Comparison of ENCODE assay signal across 10 mouse cellular contexts in genomic region chrX:143448636-143449346, GRCm38 (mm10). TPM values are rescaled to one million over a fixed set of nuclear protein-coding genes. Genes with fewer than 3 reads are reported as not detected.
DNase-seq lines count a peak whose midpoint lies in the region; ATAC-seq and TF ChIP-seq lines count a peak whose summit lies in the region.
"Had no signal": no experiment of that assay in that cellular context is flagged by ENCODE, and none has a peak within 500 bp of the region (broad histone marks: within the 10 kb centered on the region; RNA-seq: fewer than 3 reads in every experiment).

No protein-coding gene starts in this region.

- DNase-seq in heart, postnatal 0 days (ENCODE audit: low spot score) = no peak
- DNase-seq in heart, adult 11 months = no peak
- DNase-seq in liver, embryonic 14.5 days (ENCODE audit: low read depth in 3 of 3, low spot score in 3 of 3) = no peak
- DNase-seq in ZHBTc4 (ENCODE audit: low read depth, low spot score) = peak; percentile 6
- DNase-seq in lung, postnatal 14 days = peak; percentile 5
- DNase-seq in adrenal gland, adult 18-20 months (ENCODE audit: low spot score in 2 of 2) = no peak
- no peak for DNase-seq in forebrain, embryonic 10.5 days (ENCODE audit: extremely low spot score, low spot score)

- no peak for ATAC-seq in heart, postnatal 0 days (ENCODE audit: insufficient read depth, low read depth)
- no peak for ATAC-seq in liver, embryonic 14.5 days (ENCODE audit: insufficient read depth)
- no peak for ATAC-seq in liver, embryonic 12.5 days

- no peak overlapping the region for H3K4me2 ChIP-seq in heart, postnatal 0 days (ENCODE audit: low read depth, low read length)
- H3K4me2 ChIP-seq in liver, embryonic 14.5 days (ENCODE audit: low read depth) = no peak overlapping the region
- H3K4me2 ChIP-seq in liver, embryonic 12.5 days = no peak overlapping the region
- H3K4me2 ChIP-seq: embryonic facial prominence, embryonic 13.5 days; midbrain, embryonic 12.5 days had no signal

- 42% methylated on average over 7 of the region's 7 CpGs for WGBS in heart, postnatal 0 days
- 35% methylated on average over 7 of the region's 7 CpGs for WGBS in liver, embryonic 14.5 days (ENCODE audit: insufficient replicate concordance)
- WGBS in liver, embryonic 12.5 days (ENCODE audit: insufficient replicate concordance) = 38% methylated on average over 7 of the region's 7 CpGs
- WGBS in forebrain, embryonic 10.5 days = 58% methylated on average over 7 of the region's 7 CpGs

- no peak overlapping the region for H3K4me3 ChIP-seq in heart, postnatal 0 days (ENCODE audit: low read depth, low read length)
- no peak overlapping the region for H3K4me3 ChIP-seq in liver, embryonic 14.5 days (ENCODE audit: insufficient read depth in 1 of 2, low read depth in 2 of 2, low read length in 2 of 2)
- H3K4me3 ChIP-seq in liver, embryonic 12.5 days = no peak overlapping the region
- H3K4me3 ChIP-seq in forebrain, embryonic 10.5 days = no peak overlapping the region
- H3K4me3 ChIP-seq: embryonic facial prominence, embryonic 13.5 days; midbrain, embryonic 12.5 days had no signal

- no peak overlapping the region for H3K9ac ChIP-seq in heart, postnatal 0 days (replicated peaks; ENCODE audit: low read depth, low read length)
- H3K9ac ChIP-seq in liver, embryonic 14.5 days (replicated peaks) = no peak overlapping the region
- H3K9ac ChIP-seq in liver, embryonic 12.5 days = no peak overlapping the region
- H3K9ac ChIP-seq: embryonic facial prominence, embryonic 13.5 days; midbrain, embryonic 12.5 days had no signal

- no peaks in the 10 kb centered on the region for H3K27me3 ChIP-seq in heart, postnatal 0 days (ENCODE audit: control insufficient read depth, insufficient read depth, low read length)
- no peaks in the 10 kb centered on the region for H3K27me3 ChIP-seq in liver, embryonic 14.5 days (ENCODE audit: control insufficient read depth, insufficient read depth, low read length)
- no peaks in the 10 kb centered on the region; the same call in 1 of the 2 replicates for H3K27me3 ChIP-seq in liver, embryonic 12.5 days (replicated peaks)
- peaks cover 53% of the 10 kb centered on the region for H3K27me3 ChIP-seq in forebrain, embryonic 10.5 days (ENCODE audit: poor library complexity, severe bottlenecking)

- TF ChIP-seq CTCF in heart, postnatal 0 days (IDR thresholded peaks at IDR 0.05; ENCODE audit: low read depth) = peak; percentile 35
- peak; percentile 28; the same call in 1 of the 2 replicates for TF ChIP-seq CTCF in liver, embryonic 14.5 days (IDR thresholded peaks at IDR 0.05; ENCODE audit: low read depth)

- H3K36me3 ChIP-seq in heart, postnatal 0 days (replicated peaks; ENCODE audit: control insufficient read depth, insufficient read depth, low read length) = no peaks in the 10 kb centered on the region
- no peaks in the 10 kb centered on the region for H3K36me3 ChIP-seq in liver, embryonic 14.5 days (replicated peaks; ENCODE audit: control insufficient read depth, insufficient read depth, low read depth)
- no peaks in the 10 kb centered on the region for H3K36me3 ChIP-seq in liver, embryonic 12.5 days
- no peaks in the 10 kb centered on the region for H3K36me3 ChIP-seq in forebrain, embryonic 10.5 days (replicated peaks)
- H3K36me3 ChIP-seq: embryonic facial prominence, embryonic 13.5 days; midbrain, embryonic 12.5 days had no signal

- TF ChIP-seq EP300 in heart, postnatal 0 days (IDR thresholded peaks at IDR 0.05; ENCODE audit: low read depth) = no peak
- TF ChIP-seq EP300 in liver, embryonic 14.5 days (IDR thresholded peaks at IDR 0.05; ENCODE audit: low read depth) = no peak

- H3K9me3 ChIP-seq in heart, postnatal 0 days (replicated peaks; ENCODE audit: control insufficient read depth, low read length) = no peaks in the 10 kb centered on the region
- no peaks in the 10 kb centered on the region for H3K9me3 ChIP-seq in liver, embryonic 14.5 days (ENCODE audit: control insufficient read depth, low read length)
- no peaks in the 10 kb centered on the region for H3K9me3 ChIP-seq in liver, embryonic 12.5 days (replicated peaks)
- H3K9me3 ChIP-seq in forebrain, embryonic 10.5 days = no peaks in the 10 kb centered on the region
- H3K9me3 ChIP-seq: embryonic facial prominence, embryonic 13.5 days; midbrain, embryonic 12.5 days had no signal

- H3K4me1 ChIP-seq in heart, postnatal 0 days (ENCODE audit: control insufficient read depth, insufficient read depth) = no peaks in the 10 kb centered on the region
- H3K4me1 ChIP-seq in liver, embryonic 14.5 days (replicated peaks; ENCODE audit: control insufficient read depth in 2 of 2, insufficient read depth in 2 of 2, low read length in 1 of 2) = no peaks in the 10 kb centered on the region
- H3K4me1 ChIP-seq in liver, embryonic 12.5 days = no peaks in the 10 kb centered on the region
- H3K4me1 ChIP-seq in forebrain, embryonic 10.5 days = no peaks in the 10 kb centered on the region
- H3K4me1 ChIP-seq: embryonic facial prominence, embryonic 13.5 days; midbrain, embryonic 12.5 days had no signal

- no peak overlapping the region for H3K27ac ChIP-seq in heart, postnatal 0 days (ENCODE audit: low read depth)
- H3K27ac ChIP-seq in liver, embryonic 14.5 days = no peak overlapping the region
- no peak overlapping the region for H3K27ac ChIP-seq in liver, embryonic 12.5 days
- H3K27ac ChIP-seq in forebrain, embryonic 10.5 days = no peak overlapping the region
- H3K27ac ChIP-seq: embryonic facial prominence, embryonic 13.5 days; midbrain, embryonic 12.5 days had no signal

RNA-seq across cellular contexts. Expression of gene Chrdl1, which starts 54.7 kb away (rescaled TPM):
- total RNA-seq in heart, postnatal 0 days (2014; rRNA removed; ENCODE audit: low replicate concordance) = 0.70 and 1.2 TPM in 2 replicates
- 0.89 and 1.1 TPM in 2 replicates for polyA plus RNA-seq in heart, postnatal 0 days (2015; fragmentation: Nextera tagmentation; extraction: Ambion mirVana)
- 0.15 and 0.21 TPM in 2 replicates for polyA plus RNA-seq in liver, embryonic 14.5 days (2012; rRNA removed)
- 0.33 and 0.77 TPM in 2 replicates for polyA plus RNA-seq in liver, embryonic 14.5 days (2014; fragmentation: Nextera tagmentation; extraction: Ambion mirVana)
- polyA plus RNA-seq in liver, embryonic 12.5 days (2016; fragmentation: Nextera tagmentation; extraction: Ambion mirVana) = 0.62 and 0.71 TPM in 2 replicates
- total RNA-seq in adrenal gland, adult 18-20 months (2021) = 1 to 10 TPM; 2.5 to 6.6 TPM
- 5.5 and 5.6 TPM in 2 replicates for polyA plus RNA-seq in forebrain, embryonic 10.5 days (2016; fragmentation: Nextera tagmentation; extraction: Ambion mirVana)

Comparison
In these comparisons a context has a peak if more than half of its experiments do, and no peak if none do; other contexts are left out.
1. DNase-seq: peak in ZHBTc4 (single experiment) and lung, postnatal 14 days (single experiment); none in heart, postnatal 0 days (single experiment), heart, adult 11 months (single experiment), liver, embryonic 14.5 days (0 of 3), adrenal gland, adult 18-20 months (0 of 2) and forebrain, embryonic 10.5 days (single experiment).